Mouse (Mus musculus) megakaryocyte-erythroid progenitor cell, adult 5 weeks (primary cell): ENCODE data around the gene Tnip1. TPM values are rescaled to one million over a fixed set of nuclear protein-coding genes. Genes with fewer than 3 reads are reported as not detected.

Experiments
- polyA plus RNA-seq: library from polyadenylated mRNA; stranded (reverse); fragments of >175 nt; gene quantifications from 2 replicates; pipeline ENCODE4 v1.2.3, GENCODE M21; 2012

Gene Tnip1
- polyA plus RNA-seq, result 111 TPM in 2 replicates

GRCm38 (mm10) chr11:54962810-54963209, at the start of gene Tnip1:
TSS of gene Tnip1 (minus strand) at chr11:54962917.

GRCm38 (mm10) chr11:54902333-54903323, 60.1 kb downstream of the Tnip1 start, which contains the start of gene Gpx3:
TSS of gene Gpx3 (plus strand) at chr11:54902453.

GRCm38 (mm10) chr11:54866119-54867048, 96.3 kb downstream of the Tnip1 start, which contains the start of gene Hint1:
TSS of gene Hint1 (plus strand) at chr11:54866383.

Other genes with a start within 250 kb of the Tnip1 start
- gene Cdc42se2, start 175.2 kb downstream of the Tnip1 start, polyA plus RNA-seq, result 20.7 and 22.2 TPM in 2 replicates
- 0.13 and 0.29 TPM in 2 replicates for gene Lyrm7, start 102.0 kb downstream of the Tnip1 start, polyA plus RNA-seq
- 1,285 and 1,367 TPM in 2 replicates for gene Hint1, start 96.5 kb downstream of the Tnip1 start, polyA plus RNA-seq
- 18.7 and 52.2 TPM in 2 replicates for gene Gpx3, start 60.5 kb downstream of the Tnip1 start, polyA plus RNA-seq
- 40.1 and 43.5 TPM in 2 replicates for gene Anxa6, start 70.5 kb upstream of the Tnip1 start, polyA plus RNA-seq
- gene Ccdc69, start 115.2 kb upstream of the Tnip1 start, polyA plus RNA-seq, result 15.1 and 17.8 TPM in 2 replicates
- 27.8 and 37.9 TPM in 2 replicates for gene Gm2a, start 135.2 kb upstream of the Tnip1 start, polyA plus RNA-seq
- not detected in 2 replicates for gene Slc36a3, start 188.8 kb upstream of the Tnip1 start, polyA plus RNA-seq
- 0.43 and 1.2 TPM in 2 replicates for gene Slc36a2, start 222.2 kb upstream of the Tnip1 start, polyA plus RNA-seq
- 16.1 and 17.8 TPM in 2 replicates for gene Slc36a1, start 241.4 kb upstream of the Tnip1 start, polyA plus RNA-seq